Mouse (Mus musculus) ovary, postnatal 10 days (tissue): ENCODE data around the gene Lig3.
"Not testable (repeated sequence)": the region's sequence is repeated elsewhere in the genome, so short reads cannot be mapped to it uniquely, and the experiment has no call there.

Experiments used
- DNase-seq: peaks from one replicate; pipeline ENCODE4 v3.0.0; 2022; ENCODE audit warnings: low spot score

The Lig3 gene

GRCm38 (mm10) chr11:82831008-82831893 lies 50.3 kb downstream of the Lig3 start:
- no peak for DNase-seq

GRCm38 (mm10) chr11:82832402-82832801 lies 51.5 kb downstream of the Lig3 start:
- DNase-seq: not testable (repeated sequence)

GRCm38 (mm10) chr11:82833929-82834328 lies 53.0 kb downstream of the Lig3 start:
- DNase-seq: no peak

- not testable (repeated sequence) for DNase-seq
Observed at GRCm38 (mm10) chr11:82834359-82834758, 53.5 kb downstream of the Lig3 start.

GRCm38 (mm10) chr11:82835616-82836432 lies 54.9 kb downstream of the Lig3 start:
- DNase-seq: no peak

- no peak for DNase-seq
Observed at GRCm38 (mm10) chr11:82837192-82837591, 56.3 kb downstream of the Lig3 start.

GRCm38 (mm10) chr11:82837848-82838247 lies 56.9 kb downstream of the Lig3 start:
- no peak for DNase-seq

GRCm38 (mm10) chr11:82838511-82838910 lies 57.6 kb downstream of the Lig3 start:
- DNase-seq: no peak

- DNase-seq: no peak
Observed at GRCm38 (mm10) chr11:82844771-82845414, 64.0 kb downstream of the Lig3 start.

- DNase-seq: no peak
Observed at GRCm38 (mm10) chr11:82845415-82846078, 64.6 kb downstream of the Lig3 start.

GRCm38 (mm10) chr11:82846079-82846436 lies 65.2 kb downstream of the Lig3 start:
- DNase-seq: no peak

GRCm38 (mm10) chr11:82846938-82847337 lies 66.0 kb downstream of the Lig3 start:
- DNase-seq: no peak

- no peak for DNase-seq
Observed at GRCm38 (mm10) chr11:82847571-82848000, 66.7 kb downstream of the Lig3 start.

GRCm38 (mm10) chr11:82850259-82850658 lies 69.4 kb downstream of the Lig3 start:
- no peak for DNase-seq

- no peak for DNase-seq
Observed at GRCm38 (mm10) chr11:82852115-82852514, 71.2 kb downstream of the Lig3 start.

GRCm38 (mm10) chr11:82852540-82852939 lies 71.6 kb downstream of the Lig3 start:
- no peak for DNase-seq

GRCm38 (mm10) chr11:82852958-82853357 lies 72.0 kb downstream of the Lig3 start:
- DNase-seq: no peak
